Mouse (Mus musculus): ENCODE results near the gene Tmem269. TPM values are rescaled to one million over a fixed set of nuclear protein-coding genes. Genes with fewer than 3 reads are reported as not detected.

Tmem269 gene
- polyA plus RNA-seq, 1 experiment from 2014 or later, result not detected

DNA sequence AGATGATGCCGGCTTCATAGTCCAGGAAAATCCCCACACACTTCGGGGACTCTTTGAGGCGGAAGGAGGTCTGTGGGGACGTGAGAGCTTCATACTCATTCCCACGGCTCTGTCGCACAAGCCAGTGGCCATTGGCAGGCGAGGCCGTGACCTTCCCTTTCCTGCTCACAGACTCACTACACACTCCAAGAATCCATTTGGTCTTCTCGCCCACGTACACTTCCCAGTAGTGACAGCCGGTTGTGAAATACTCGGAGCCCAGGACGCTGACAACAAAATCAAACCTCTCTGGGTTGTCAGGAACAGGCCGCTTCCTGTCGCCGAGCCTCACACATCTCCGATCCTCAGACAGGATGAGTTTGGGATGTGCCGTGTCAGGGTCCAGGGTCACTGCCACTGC lies 39.7 kb downstream of the Tmem269 start:
- H3K27ac ChIP-seq, result peak overlapping the region; percentile 24; the same call in 1 of the 2 replicates
- no peaks in the 10 kb centered on the region for H3K9me3 ChIP-seq (replicated peaks)
- H3K4me3 ChIP-seq (replicated peaks), result no peak overlapping the region
- H3K36me3 ChIP-seq, result peaks cover 79% of the 10 kb centered on the region
- H3K4me2 ChIP-seq, result no peak overlapping the region
- no peak for DNase-seq
- no peak overlapping the region for H3K9ac ChIP-seq
- peaks cover 70% of the 10 kb centered on the region for H3K4me1 ChIP-seq (replicated peaks)
- ATAC-seq (ENCODE audit: low read depth), result no peak
- H3K27me3 ChIP-seq, result no peaks in the 10 kb centered on the region
- WGBS (ENCODE audit: insufficient replicate concordance), result 68% methylated on average over 18 of the region's 18 CpGs

DNA sequence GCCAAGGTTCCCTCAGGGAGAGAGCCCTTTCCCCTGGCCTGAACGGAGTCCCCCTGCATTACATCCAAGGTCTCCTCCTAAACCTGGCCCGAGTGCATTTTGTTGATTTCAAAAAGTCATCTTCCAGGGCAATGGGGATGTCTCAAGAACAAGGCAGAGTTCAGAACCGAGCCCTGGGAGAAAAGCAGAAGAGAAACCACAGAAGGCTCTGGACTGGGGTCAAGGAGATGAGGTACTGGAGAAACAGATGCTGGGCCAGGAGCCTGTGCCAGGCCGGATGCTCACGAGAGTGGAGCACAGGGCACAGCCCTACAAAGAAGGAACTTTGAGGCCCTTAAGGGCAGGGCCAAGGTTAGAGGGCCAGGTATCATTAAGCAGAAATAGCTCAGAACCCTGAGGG lies 40.3 kb downstream of the Tmem269 start:
- DNase-seq (no peak), ATAC-seq (ENCODE audit: low read depth) (no peak)
- Histone ChIP-seq H3K4me2 (no peak overlapping the region), H3K27me3 (no peaks in the 10 kb centered on the region), H3K9me3 (replicated peaks) (no peaks in the 10 kb centered on the region), H3K36me3 (peaks cover 72% of the 10 kb centered on the region), H3K9ac (no peak overlapping the region), H3K27ac (peak overlapping the region; percentile 24; the same call in 1 of the 2 replicates), H3K4me3 (replicated peaks) (no peak overlapping the region), H3K4me1 (replicated peaks) (peaks cover 71% of the 10 kb centered on the region)
- 74% methylated on average over 5 of the region's 5 CpGs for WGBS (ENCODE audit: insufficient replicate concordance)

DNA sequence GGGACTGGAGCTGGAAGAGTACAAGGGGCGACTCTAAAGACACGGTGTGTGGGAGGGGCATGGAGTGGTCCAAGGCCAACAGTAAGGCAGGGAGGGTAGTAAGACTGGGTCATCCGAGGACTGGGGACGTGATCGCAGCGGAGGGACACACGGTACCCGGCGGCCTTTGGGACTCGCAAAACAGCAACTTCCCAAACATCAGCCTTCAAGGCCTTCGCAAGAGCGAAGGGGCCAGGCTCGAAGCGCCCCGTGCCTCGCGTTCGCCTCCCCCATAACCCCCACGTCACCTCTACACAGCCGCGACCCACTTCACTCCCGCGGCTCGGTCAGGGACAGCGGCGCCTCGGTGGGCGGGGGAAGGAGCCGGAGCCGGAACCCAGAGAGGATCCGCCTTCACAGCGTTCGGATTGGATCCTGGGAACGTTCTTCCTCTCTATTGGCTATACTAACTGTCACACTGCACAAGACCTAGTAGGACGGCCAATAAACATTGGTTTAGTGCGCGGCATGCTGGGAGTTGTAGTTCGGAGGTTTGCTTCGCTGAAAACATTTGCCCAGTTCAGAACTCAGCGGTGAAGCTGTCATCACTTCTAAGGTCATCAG lies 44.1 kb downstream of the Tmem269 start, which contains the start of gene Zfp691:
Gene Zfp691, minus strand, starts transcription at position 345 of the 603 bp plus-strand sequence.
- peaks cover 47% of the 10 kb centered on the region for H3K4me1 ChIP-seq (replicated peaks)
- H3K4me3 ChIP-seq (replicated peaks), result peak within 1 kb of the TSS; percentile 83
- peaks cover 56% of the 10 kb centered on the region for H3K36me3 ChIP-seq
- no peaks in the 10 kb centered on the region for H3K27me3 ChIP-seq
- under 1% methylated on average over 40 of the region's 40 CpGs for WGBS (ENCODE audit: insufficient replicate concordance)
- peak within 1 kb of the TSS; percentile 82 for H3K27ac ChIP-seq
- no peaks in the 10 kb centered on the region for H3K9me3 ChIP-seq (replicated peaks)
- peak; percentile 99 for ATAC-seq (ENCODE audit: low read depth)
- peak; percentile 93 for DNase-seq
- peak within 1 kb of the TSS; percentile 89 for H3K4me2 ChIP-seq
- peak within 1 kb of the TSS; percentile 91 for H3K9ac ChIP-seq

DNA sequence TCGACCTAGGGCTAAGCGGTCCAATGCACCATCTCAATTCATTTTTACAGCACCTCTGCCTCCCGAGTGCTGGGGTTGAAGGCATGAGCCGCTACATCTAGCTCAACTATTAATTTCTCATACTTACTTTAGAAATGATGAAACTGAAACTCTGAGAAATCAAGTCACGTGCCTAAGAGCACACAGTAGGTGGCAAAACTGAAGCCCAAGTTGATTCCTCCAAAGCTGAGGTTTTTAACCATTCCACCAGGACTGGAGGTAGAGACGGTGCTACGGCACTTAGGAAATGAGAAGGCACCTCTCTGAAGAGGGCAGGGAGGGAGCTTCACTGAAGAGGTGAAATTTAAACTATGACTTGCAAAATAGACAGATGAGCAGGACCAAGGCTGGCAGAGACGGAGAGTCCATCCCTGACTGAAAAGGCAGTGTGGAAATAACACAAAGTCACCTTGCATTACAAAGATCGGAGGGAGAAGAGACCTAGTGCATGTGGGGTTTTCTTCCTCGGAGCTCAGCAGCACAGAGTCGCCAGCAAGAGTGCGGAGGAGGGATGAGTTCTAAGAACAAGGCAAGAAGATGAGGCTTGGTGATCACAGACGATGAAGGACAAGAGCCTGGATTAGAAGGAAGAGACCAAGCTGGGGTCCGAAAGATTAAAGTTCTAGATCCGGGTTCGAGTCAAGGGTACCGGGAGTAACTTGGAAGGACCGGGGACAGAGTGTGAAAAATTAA lies 44.9 kb downstream of the Tmem269 start:
- DNase-seq (no peak), ATAC-seq (ENCODE audit: low read depth) (no peak)
- WGBS (ENCODE audit: insufficient replicate concordance), result 29% methylated on average over 18 of the region's 18 CpGs

DNA sequence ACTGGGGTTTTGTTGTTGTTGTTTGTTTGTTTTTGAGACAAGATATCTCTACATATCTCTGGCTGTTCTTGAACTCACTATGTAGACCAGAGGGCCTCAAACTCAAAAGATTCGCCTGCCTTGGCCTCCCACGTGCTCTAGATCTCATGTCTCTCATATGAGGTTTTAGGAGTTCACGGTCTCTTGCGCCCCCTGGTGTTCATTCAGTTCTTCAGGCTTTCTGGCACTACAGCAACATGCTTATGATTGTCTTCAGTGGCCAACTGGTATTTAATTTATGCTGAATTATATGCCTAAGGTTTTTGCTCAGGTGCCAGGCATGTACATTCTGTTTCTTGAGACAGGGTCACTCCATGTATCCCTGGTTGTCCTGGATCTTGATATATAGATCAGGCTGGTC lies 50.4 kb downstream of the Tmem269 start:
- Histone ChIP-seq H3K4me1 (replicated peaks) (peaks cover 16% of the 10 kb centered on the region), H3K36me3 (peaks cover 26% of the 10 kb centered on the region), H3K4me3 (replicated peaks) (no peak overlapping the region), H3K9ac (no peak overlapping the region), H3K4me2 (no peak overlapping the region), H3K27me3 (no peaks in the 10 kb centered on the region), H3K27ac (no peak overlapping the region), H3K9me3 (replicated peaks) (no peaks in the 10 kb centered on the region)
- ATAC-seq (ENCODE audit: low read depth) (peak; percentile 37; the same call in 1 of the 2 replicates), DNase-seq (peak; percentile 70)
- 2% methylated on average over 4 of the region's 4 CpGs for WGBS (ENCODE audit: insufficient replicate concordance)

More for the DNA sequence above, 44.9 kb downstream of the Tmem269 start:
- Histone ChIP-seq H3K27me3 (no peaks in the 10 kb centered on the region), H3K9ac (peak overlapping the region; percentile 91), H3K4me3 (replicated peaks) (peak overlapping the region; percentile 83), H3K9me3 (replicated peaks) (no peaks in the 10 kb centered on the region), H3K36me3 (peaks cover 52% of the 10 kb centered on the region), H3K4me1 (replicated peaks) (peaks cover 39% of the 10 kb centered on the region), H3K27ac (peak overlapping the region; percentile 82), H3K4me2 (peak overlapping the region; percentile 89)

DNA sequence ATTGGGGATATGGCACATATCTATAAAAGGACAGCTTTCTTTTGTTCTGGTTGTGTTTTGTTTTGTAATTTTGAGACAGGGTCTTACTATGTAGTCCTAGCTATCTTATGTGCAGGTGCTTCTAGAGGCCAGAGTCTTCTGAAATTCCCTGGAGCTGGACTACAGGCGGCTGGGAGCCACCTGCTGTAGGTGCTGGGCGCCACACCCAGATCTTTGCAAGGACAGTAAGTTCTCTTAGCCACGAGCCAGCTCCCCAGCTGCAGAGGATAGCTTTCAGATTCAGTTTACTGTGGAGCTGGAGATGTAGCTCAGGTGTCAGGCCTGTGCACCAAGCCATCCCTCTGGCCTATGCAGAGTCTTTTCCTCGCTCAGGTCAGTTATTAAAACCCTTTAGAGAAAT lies 50.9 kb downstream of the Tmem269 start:
- no peak overlapping the region for H3K9ac ChIP-seq
- DNase-seq (no peak), ATAC-seq (ENCODE audit: low read depth) (no peak)
- H3K4me3 ChIP-seq (replicated peaks), result no peak overlapping the region
- no peaks in the 10 kb centered on the region for H3K27me3 ChIP-seq
- H3K27ac ChIP-seq, result no peak overlapping the region
- peaks cover 10% of the 10 kb centered on the region; the same call in 1 of the 2 replicates for H3K4me1 ChIP-seq (replicated peaks)
- H3K9me3 ChIP-seq (replicated peaks), result no peaks in the 10 kb centered on the region
- no peak overlapping the region for H3K4me2 ChIP-seq
- H3K36me3 ChIP-seq, result peaks cover 26% of the 10 kb centered on the region
- 75% methylated on average over 4 of the region's 4 CpGs for WGBS (ENCODE audit: insufficient replicate concordance)

DNA sequence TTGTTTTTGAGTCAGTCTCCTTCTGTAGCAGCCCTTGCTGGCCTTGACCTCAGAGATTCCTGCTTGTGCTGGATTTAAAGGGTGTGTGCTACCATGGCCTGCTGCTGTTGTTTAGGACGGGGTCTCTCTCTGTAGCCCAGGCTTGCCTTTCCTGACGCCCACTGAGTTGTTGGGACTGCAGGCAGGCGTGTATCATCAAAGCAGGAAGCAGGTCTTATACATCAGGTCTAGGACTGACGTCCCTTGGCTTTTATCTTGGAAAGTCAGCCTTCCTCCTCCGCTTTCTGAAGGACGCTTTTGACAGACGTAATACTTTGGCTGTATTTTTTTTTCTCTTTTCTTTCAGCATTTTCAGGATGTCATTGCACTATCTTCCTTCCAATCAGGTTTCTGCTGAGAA lies 52.1 kb downstream of the Tmem269 start:
- no peak overlapping the region for H3K9ac ChIP-seq
- no peak overlapping the region for H3K4me2 ChIP-seq
- 0 out of 2 replicates have a peak, but pooled peaks cover 5% of the 10 kb centered on the region for H3K4me1 ChIP-seq (replicated peaks)
- DNase-seq, result no peak
- WGBS (ENCODE audit: insufficient replicate concordance), result 29% methylated on average over 7 of the region's 7 CpGs
- H3K9me3 ChIP-seq (replicated peaks), result no peaks in the 10 kb centered on the region
- peaks cover 23% of the 10 kb centered on the region for H3K36me3 ChIP-seq
- ATAC-seq (ENCODE audit: low read depth), result peak; percentile 53; the same call in 1 of the 2 replicates
- no peak overlapping the region for H3K27ac ChIP-seq
- no peak overlapping the region for H3K4me3 ChIP-seq (replicated peaks)
- no peaks in the 10 kb centered on the region for H3K27me3 ChIP-seq

DNA sequence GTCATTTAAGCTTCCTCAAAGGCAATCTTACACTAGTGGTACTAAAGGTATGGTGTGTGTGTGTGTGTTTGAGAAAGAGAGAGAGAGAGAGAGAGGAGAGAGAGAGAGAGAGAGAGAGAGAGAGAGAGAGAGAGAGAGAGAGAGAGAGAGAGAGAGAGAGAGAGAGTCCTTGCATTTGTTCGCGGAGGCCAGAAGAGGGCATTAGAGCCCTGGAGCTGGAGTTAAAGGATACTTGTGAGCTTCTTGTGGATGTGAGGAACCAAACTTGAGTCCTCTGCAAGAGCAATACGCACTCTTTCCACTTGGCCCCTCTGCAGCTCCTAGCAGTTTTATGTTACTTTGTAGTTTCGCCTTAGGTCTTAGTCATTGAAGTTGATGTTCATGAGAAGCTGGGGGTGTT lies 55.0 kb downstream of the Tmem269 start:
- Histone ChIP-seq H3K27me3 (no peaks in the 10 kb centered on the region), H3K9ac (no peak overlapping the region), H3K4me2 (no peak overlapping the region), H3K4me3 (replicated peaks) (no peak overlapping the region), H3K27ac (no peak overlapping the region), H3K4me1 (replicated peaks) (0 out of 2 replicates have a peak, but pooled peaks cover 5% of the 10 kb centered on the region), H3K9me3 (replicated peaks) (no peaks in the 10 kb centered on the region), H3K36me3 (no peaks in the 10 kb centered on the region)
- WGBS (ENCODE audit: insufficient replicate concordance), result 58% methylated on average over 4 of the region's 4 CpGs
- no peak for ATAC-seq (ENCODE audit: low read depth)
- no peak for DNase-seq

DNA sequence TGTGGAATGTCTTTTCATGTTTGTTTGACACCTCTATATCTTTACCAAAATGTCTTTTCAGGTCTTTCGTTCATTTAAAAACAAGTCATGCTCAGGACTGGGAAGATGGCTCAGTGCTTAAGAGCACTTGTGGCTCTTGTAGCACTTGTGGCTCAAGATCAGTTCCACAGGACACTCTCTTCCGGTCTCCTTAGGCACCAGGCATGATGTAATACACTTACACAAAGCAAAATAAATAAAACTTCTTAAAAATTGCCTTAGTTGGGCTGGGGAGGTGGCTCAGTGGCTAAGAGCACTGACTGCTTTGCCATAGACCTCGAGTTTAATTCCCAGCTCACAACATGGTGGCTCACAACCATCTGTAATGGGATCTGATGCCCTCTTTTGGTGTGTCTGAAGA lies 56.7 kb downstream of the Tmem269 start:
- ATAC-seq (ENCODE audit: low read depth) (no peak), DNase-seq (no peak)
- Histone ChIP-seq H3K9ac (no peak overlapping the region), H3K4me1 (replicated peaks) (no peaks in the 10 kb centered on the region), H3K4me3 (replicated peaks) (no peak overlapping the region), H3K9me3 (replicated peaks) (no peaks in the 10 kb centered on the region), H3K36me3 (no peaks in the 10 kb centered on the region), H3K27ac (no peak overlapping the region), H3K4me2 (no peak overlapping the region), H3K27me3 (no peaks in the 10 kb centered on the region)
- 66% methylated on average over 3 of the region's 3 CpGs for WGBS (ENCODE audit: insufficient replicate concordance)

DNA sequence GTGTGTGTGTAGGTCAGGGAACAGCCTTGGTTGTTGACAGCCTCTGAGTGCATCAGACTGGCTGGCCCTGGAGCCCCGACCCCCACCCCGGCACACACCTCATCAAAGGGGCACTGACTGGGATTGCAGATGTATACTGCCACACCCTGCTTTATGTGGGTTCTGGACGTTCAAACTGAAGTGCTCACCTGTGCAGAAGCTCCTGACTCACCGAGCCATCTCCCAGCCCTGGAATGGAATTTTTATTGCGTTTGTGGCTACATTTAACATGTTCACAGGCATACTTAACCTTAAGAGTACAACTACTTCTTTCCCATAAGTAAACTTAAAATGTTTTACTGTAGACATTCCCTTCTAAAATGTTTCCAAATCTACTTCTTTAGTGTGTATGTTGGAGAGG lies 60.1 kb downstream of the Tmem269 start:
- Histone ChIP-seq H3K4me2 (no peak overlapping the region), H3K9me3 (replicated peaks) (no peaks in the 10 kb centered on the region), H3K27ac (no peak overlapping the region), H3K9ac (no peak overlapping the region), H3K4me3 (replicated peaks) (no peak overlapping the region), H3K4me1 (replicated peaks) (no peaks in the 10 kb centered on the region), H3K36me3 (no peaks in the 10 kb centered on the region), H3K27me3 (no peaks in the 10 kb centered on the region)
- ATAC-seq (ENCODE audit: low read depth) (no peak), DNase-seq (no peak)
- 64% methylated on average over 5 of the region's 5 CpGs for WGBS (ENCODE audit: insufficient replicate concordance)

DNA sequence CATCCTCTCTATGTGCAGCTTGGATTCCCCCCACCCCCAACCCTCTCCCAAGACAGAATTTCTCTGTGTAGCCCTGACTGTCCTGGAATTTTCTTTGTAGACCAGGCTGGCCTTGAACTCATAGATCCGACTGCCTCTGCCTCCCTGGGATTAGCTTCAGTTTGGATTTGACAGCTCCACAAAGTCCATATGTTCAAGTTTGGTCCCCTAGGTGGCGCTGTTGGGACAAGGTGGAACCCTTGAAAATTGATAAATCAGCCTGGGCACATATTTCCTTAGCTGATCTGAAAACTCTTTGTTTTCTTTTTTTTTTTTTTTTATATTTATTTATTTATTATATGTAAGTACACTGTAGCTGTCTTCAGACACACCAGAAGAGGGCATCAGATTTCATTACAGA lies 60.8 kb downstream of the Tmem269 start:
- 12% methylated on average over 2 of the region's 2 CpGs for WGBS (ENCODE audit: insufficient replicate concordance)
- Histone ChIP-seq H3K4me3 (replicated peaks) (no peak overlapping the region), H3K27me3 (no peaks in the 10 kb centered on the region), H3K36me3 (no peaks in the 10 kb centered on the region), H3K27ac (no peak overlapping the region), H3K4me2 (no peak overlapping the region), H3K9ac (no peak overlapping the region), H3K9me3 (replicated peaks) (no peaks in the 10 kb centered on the region), H3K4me1 (replicated peaks) (no peaks in the 10 kb centered on the region)
- DNase-seq (no peak), ATAC-seq (ENCODE audit: low read depth) (no peak)
